Mouse (Mus musculus) right cerebral cortex, postnatal 25 days (tissue): Measurements from ENCODE around the gene Zcrb1.

Source experiments
- DNase-seq: peaks from one replicate; pipeline ENCODE4 v3.0.0; 2022

Gene Zcrb1

DNA sequence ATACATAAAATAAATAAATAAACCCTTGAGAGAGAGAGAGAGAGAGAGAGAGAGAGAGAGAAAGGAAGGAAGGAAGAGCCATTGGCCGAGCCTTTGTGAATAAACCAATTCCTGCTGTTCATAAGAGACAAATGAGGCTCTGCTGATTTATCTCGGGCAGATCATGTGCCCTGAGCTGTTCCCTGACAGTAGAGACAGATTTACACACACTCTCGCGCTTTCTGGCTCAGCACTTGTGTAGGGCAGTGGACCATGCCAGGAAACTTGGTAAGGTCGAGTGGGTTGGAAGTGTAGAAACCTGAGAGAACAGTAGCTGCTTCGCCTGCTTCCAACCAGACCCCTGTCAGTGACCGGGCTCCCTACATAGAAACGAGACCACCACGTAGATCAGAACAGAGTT is 29.6 kb downstream of the Zcrb1 start:
- DNase-seq: no peak

DNA sequence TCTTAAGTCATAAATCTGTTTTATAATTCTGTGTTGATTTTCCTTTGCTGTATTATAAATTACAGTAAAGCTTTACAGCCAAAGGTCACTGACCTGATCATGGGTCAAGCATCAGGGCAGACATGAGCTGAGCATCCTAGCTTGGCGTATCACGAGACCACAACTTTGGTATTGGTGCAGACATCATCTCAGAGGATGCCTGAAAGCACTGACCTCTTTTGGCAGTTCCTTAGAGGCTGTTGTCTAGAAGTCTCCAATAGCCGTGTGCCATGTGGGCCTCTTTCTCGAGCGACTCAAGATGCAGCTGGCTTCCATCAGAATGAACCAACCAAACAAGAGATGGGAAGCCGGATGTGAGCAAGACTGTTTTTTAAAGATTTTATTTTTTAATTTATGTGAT is 32.6 kb downstream of the Zcrb1 start:
- no peak for DNase-seq

- no peak for DNase-seq
Measured at GRCm38 (mm10) chr15:93358346-93359095, 39.6 kb downstream of the Zcrb1 start.

DNA sequence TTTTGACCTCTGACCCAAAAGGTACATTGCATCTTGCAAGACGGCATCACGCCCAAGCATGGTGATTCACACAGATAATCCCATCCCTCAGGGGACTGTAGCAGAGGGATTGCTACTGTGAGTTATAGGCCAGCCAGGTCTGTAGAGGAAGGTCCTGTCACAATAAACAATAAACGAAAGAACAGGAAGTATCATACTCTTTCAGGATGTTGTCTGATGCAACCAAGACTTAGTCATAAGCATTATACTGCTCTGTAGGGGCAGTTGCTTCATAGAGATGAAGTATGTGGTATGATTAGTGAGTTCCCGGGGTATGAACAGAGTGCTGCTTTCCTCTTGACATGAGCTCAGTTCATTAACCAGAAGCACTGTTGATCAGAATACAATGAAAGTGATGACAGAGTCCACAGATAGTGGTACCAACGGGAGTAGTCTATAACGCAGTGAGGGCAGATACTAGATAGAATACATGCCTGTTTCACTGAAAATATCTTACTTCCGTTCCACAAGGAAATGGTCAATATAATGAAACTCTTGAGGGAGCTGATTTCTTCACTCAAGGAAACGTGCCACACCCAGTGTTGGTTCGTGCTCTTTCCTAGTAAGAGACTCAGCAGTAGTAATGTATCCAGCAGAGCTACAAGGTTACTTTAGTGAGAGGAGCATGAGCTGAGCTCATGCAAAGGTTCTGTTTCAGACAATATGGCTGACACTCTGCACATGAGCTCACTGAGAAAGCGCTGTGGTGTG is 57.3 kb downstream of the Zcrb1 start:
- no peak for DNase-seq

GRCm38 (mm10) chr15:93336925-93337761 is 61.0 kb downstream of the Zcrb1 start, which contains the start of gene Yaf2:
Gene Yaf2, minus strand, starts transcription at chr15:93336935.
- DNase-seq: peak; percentile 90

DNA sequence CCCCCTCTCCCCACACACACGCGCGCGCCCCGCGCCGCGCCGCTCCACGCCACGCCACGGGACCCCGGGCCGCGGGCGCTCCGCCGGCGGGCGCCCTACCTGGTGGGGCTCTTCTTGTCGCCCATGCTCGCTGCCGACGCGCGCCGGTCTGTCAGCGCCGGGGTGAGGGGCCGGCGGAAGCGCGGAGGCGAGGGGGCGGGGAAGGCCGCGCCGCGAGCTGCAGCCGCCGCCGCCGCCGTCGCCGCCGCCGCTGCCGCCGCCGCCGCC is 61.5 kb downstream of the Zcrb1 start:
- DNase-seq: no peak
